Mouse (Mus musculus) layer of hippocampus, adult 9-11 months (tissue): ENCODE results near the gene Itsn1.
A peak's percentile ranks its signal among the peaks of the same experiment; 100 is the strongest.

Experiments
- DNase-seq: peaks from one replicate; pipeline ENCODE4 v3.0.0; 2022

The Itsn1 gene

DNA sequence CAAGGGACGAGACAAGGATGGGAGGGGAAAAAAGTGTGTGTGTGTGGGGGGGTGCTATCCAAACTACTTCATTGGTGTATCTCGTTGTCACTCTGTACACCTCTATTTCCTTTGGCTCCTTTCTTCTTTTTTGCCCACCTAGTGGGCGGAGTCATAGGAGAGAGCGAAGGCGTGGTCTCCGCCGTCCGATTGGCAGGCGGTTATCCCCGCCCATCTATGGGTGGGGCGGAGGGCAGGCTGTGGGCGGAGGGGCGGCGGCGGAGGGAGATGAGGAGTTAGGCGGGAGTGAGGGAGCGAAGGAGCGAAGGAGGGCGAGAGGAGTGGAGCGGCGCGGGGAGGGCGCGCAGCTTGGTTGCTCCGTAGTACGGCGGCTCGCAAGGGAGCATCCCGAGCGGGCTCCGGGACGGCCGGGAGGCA is at the start of gene Itsn1:
Gene Itsn1, plus strand, starts transcription at position 216 of the 417 bp plus-strand sequence.
- peak; percentile 99 for DNase-seq

DNA sequence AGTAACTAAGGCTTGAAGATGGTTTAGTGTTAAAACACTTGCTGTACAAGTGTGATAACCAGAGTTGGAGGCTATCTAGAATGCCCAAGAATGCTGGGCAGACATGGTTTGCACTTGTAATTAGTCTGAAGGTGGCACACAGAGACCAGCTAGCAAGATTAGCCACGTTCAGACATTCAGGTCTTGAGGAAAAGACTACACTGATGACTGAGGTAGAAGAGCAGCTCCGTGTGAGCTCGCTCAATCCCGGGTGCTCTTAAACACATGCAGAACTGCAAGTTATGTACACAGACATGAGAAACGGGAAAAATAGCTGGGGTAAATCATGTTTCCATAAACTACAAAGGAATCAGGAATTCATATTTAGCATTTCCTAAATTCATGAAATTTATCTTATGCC is 48.4 kb upstream of the Itsn1 start:
- no peak for DNase-seq

DNA sequence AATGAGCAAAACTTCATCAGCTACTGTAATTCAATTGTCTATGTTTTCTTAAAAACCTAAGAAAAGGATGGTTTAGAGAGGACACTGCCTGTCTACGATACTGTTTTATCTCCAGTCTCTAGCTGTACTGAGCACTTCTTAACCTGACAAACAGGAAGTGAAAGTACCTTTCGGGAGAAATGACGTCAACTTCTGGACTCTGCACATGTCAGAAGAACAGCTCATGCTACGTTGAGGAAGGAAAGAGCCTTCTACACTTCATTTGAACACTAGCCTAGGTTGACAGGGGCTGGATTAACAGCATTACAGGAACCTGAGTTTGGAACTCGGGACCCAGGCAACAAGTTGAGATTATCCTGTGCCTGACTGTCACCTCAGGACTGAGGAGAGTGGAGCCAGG is 43.6 kb upstream of the Itsn1 start:
- no peak for DNase-seq

DNA sequence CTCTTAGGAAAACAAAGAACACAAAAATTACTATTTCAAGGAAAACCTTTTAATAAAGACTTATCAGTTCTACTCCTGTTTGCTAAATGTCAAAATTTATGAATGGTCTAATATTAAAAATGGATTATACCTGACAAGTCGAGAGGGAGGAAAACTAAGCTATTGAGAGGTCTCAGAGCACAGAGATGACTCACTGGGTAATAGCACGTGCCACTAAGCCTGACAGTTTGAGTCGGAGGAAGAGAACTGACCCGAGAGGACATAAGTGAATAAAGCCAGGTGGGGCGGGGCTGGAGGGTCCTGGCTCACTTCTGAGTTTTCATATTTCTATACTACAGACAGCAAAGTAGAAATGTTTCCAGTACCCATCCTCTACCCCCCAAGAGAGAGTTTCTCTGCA is 42.7 kb upstream of the Itsn1 start:
- no peak for DNase-seq

DNA sequence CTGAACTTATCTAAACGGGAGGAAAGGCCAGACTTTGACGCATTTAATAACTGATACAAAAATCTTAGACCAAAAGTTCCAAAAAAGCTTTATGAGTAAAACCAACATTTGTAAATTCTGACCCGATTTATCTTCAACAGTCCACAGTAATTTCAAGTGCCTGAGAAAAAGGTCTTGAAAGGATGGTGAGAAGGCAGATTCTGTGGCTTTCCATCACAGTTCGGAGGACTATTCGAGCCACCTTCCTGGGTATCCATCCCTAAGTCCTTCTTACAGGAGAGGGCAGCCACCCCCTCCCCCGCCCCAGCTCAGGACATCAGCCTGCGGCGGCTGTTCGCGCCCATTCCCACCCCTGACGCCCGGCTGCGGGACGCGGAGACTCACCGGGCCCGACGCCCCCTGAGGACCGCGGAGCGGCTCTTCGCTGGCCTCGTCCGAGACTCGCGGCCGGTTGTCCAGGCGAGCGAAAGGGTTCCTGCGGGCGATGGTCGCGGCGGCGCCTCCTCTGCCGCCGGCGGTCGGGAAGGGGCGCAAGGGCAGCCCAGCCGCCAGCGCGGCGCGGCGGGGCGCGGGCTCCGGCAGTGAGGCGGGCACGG is 41.0 kb upstream of the Itsn1 start:
- no peak for DNase-seq

DNA sequence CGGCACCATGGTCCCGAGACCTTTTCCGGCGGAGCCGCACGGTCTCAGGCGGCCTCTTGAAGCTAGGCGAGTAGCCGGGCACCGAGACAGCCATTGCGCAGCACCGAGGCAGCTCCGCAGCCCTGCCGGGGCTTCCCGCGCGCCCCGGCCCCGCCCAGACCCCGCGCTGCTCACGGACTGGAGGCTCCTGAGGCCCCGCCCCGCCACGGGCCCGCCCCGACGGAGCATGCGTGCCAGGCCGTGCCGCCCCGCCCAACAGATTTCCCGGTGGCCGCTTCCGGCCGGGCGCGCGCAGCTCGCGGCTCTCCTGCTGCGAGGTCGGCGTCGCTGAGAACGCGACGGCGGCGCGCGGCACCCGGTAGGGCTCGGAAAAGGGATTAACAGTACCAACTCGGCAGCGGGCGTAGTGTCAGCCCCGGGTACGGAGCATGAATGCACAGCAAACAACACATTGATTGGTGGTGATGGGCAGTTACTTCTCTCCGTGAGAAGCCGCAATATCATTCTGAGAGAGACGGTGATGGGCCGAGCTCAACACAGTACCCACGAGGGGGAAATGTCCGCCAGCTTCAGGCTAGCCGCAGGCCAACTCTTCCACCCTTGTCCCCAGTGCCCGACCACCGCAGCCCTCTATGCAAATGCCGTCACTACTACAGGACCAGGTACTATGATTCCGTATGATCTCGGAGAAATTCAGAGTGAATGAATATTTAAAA is 40.3 kb upstream of the Itsn1 start, which contains the start of gene Donson:
Gene Donson, minus strand, starts transcription at position 152 of the 716 bp plus-strand sequence.
- DNase-seq = peak; percentile 93

DNA sequence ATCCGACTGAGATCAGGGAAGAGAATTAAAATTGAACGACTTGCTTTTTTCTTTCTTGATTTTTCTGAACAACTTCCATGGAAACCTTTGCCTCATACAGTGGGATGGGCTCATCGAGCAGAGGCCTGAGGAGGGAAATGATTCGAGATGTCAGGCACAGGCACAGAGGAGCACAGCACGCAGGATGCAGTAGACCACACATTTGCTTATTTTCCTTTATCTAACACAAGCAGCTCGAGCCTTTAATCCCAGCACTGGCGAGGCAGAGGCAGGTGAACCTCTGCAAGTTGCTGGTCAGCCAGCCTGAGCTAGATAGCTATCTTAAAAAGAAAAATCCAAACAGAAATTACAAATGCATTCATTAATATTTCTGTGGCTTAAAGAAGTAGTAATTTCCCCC is 39.3 kb upstream of the Itsn1 start:
- DNase-seq = no peak

DNA sequence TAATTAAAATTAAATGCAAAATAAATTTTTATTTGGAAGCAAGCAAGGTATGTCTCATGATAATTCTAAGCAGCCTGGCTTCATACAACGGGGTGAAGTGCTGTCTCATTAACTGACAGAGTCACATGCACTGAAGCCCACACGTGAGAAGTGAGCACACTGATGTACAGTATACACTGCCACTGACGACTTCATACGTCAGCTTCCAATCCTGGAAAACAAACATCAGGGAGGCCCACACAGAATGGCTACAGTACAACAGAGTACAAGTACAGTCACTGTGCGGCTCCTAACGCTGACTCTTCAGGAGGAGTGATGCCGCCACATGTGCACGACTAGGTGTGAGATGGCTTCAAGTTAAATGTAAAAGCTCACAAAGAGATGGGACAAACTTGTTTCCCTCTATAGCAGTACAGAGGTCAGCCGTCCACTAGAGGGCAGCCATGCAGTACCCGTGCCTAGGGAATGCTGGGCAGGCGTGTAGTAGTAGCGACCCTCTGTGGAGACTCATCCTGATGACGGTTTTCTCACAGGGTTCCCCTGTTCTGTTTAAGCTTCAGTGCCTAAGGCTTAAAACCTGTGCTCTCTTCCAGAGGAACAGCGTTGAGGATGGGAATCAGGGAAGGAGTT is 34.5 kb upstream of the Itsn1 start:
- DNase-seq = peak; percentile 63

DNA sequence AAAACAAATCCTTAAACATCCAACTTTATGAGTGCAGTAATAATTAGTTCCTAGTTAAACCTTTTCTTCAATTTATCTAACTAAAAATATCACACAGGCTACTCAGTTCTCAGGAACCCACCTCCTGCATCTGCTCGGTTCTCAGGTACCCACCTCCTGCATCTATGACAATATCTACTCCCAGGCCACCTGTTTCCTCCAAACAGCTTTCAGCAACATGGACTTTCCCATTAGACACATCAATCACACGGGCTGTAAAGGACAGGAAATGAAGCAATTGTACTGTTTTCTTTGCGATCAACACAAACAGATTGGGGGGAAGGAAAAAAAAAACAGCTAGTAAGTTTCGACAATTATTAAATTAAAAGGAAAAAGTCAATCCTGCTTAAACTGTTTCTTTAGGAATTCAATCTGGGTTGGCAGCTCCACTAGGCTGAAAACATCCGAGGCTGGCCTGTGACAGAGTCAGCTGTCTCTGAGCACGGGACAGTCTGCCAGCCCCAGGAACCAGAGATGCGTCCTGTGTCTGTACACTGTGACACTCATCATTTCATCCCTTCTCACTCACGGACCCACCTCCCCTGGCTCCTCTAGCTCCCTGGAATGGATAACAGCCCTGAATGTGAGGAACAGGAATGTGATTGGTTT is 33.8 kb upstream of the Itsn1 start:
- DNase-seq = no peak

DNA sequence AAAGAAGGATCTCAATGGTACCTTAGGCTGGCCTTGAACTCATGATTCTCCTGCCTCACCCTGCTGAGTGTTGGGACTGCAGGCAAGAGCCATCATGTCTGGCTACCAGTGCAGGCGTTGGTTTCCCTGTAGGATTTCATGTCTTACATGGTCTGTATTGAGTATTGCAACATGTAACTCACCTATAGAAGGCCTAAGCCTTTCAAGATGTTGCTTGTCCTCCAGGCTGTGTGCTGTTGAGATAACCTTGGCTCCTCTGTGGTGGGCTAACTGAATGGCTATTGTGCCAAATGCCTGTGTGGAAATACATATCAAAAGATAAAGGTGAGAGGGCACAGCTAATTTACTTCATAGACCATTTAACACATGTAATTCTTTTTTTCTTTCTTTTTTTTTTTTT is 30.1 kb upstream of the Itsn1 start:
- DNase-seq = no peak

DNA sequence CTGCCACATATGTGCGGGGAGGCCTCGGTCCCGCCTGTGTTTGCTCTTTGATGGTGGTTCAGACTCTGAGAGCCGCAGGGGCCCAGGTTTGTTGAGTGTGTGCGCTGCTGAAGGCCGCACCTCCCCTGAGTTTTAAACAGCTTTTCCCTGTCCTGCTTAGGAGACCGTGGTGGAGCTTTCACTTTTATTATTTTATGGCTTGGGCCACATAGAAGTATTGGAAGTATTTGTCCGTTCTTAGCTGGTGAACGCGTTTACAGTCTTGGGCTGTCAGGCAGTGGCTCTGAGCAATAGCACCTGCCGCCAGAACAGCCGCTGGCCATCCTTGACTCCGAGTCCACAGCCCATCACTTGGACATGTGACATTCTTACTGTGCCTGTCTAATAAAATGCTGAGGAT is 27.2 kb upstream of the Itsn1 start:
- DNase-seq = no peak

DNA sequence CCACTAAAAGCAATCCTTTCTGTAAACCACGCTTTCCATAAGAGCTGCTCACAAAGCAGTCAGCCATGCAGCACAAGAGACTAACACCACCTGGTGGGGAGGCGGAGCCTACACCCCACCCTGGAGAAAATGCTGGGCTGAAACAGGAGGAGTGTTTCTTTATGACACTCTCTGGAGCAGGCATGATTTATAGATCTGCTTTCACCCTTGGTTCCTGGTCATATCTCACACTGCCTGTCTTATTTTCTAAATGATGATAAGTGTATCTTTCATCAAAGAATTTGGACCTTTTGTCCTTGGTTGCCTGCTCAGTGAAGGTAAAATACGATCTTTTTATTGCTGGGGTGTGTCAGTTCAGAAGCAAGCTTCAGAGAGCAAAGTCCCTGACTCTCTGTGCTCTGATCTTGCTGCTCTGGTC is 26.3 kb upstream of the Itsn1 start:
- no peak for DNase-seq

DNA sequence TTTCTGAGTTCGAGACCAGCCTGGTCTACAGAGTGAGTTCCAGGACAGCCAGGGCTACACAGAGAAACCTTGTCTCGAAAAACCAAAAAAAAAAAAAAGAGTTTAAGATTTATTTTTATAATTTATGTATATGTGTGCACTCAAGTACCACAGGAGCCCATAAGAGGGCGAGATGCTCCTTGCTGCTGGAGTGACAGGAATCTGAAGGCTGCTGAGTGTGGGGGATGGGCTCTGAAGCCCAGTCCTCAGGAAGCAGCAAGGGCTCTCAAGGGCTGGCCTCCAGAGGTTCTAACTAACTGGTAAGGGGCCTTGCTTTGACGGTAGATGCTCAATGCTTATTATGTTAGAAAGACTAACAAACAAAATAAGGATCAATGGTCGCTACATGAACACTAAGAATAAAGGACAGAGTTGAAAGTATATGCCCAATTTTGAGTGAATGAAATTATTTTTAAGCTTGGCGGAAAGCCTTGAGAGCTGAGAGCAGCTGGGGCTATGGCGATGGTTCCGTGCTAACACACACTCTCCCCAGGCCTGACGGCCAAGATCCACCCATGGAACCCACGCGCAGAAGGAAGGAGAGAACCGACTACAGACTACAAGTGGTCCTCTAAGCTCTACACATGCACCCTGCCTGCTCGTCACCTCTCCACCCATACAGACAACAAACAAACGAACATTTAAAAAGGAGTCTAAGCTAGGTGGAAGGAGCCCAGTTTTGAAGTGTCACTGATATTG is 24.3 kb upstream of the Itsn1 start:
- DNase-seq = no peak

DNA sequence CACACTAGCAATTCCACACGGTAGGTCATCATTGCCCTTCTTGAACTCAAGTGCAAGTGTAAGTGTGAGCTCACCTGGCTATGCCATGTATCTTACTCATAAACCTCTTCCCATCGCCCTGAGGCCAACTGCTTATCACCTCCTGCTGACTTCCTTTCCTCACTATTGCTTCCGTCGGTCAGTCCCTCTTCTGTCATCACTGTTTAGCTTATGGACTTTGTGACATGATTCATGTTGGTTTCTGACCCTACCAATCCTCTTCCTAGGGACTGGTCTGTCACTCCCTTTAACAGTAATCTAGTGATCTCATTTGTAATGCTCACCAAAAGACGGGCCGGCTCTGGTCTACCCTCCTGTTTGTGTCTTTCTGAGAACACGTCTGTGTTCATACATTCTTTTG is 18.8 kb upstream of the Itsn1 start:
- no peak for DNase-seq

DNA sequence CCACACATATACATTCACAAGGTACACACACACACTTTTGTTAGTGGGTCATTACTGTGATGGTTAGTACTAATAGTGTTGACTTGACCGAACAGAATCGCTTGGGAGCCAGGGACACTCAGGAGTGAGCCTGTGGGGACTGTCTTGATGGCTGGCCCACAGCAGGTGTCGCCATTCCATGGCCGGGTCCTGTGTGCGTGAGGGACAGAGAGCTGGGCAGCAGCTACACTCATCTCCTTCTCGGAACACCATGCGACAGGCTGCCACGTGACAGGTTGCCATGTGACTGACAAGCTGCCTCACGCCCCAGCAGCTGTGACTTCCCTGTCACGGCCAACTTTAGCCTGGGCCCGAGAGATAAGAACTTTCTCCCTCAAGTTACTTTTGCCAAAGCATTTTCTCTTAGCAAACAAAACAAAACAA is 12.1 kb upstream of the Itsn1 start:
- DNase-seq = no peak

DNA sequence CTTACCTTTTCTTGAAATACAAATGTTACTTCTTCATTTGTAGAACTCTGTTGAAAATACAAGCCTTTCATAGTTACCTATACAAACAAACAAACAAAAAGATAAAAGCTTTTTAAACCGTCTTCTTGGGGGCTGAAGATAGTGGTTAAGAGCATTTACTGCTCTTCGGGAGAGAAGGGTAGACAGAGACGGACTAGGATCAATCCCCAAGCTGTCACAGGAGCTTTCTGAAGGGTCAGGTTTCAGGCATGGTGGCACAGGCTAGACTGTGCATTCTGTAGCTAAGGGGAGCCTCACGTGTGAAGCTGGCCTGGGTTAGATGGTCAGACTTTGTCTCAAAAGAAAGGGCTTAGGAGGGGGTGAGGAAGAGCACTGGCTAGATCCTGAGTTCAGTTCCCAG is 11.7 kb upstream of the Itsn1 start:
- DNase-seq = no peak

DNA sequence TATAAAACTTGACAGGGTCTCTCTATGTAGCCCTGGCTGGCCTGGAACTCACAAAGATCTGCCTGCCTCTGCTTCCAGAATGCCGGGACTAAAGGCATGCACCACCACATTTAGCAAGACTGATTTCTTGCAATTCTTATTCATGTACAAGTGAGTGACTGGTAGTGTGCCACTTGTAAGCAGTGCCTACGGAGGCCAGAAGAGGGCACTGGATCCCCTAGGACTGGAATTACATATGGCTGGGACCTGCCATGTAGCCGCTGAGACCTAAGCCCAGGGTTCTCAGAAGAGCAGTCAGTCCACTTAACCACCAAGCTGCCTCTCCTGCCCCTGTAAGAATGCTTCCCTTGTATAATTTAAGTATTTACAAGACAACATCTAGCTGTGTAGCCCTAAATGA is 4.8 kb upstream of the Itsn1 start:
- no peak for DNase-seq

DNA sequence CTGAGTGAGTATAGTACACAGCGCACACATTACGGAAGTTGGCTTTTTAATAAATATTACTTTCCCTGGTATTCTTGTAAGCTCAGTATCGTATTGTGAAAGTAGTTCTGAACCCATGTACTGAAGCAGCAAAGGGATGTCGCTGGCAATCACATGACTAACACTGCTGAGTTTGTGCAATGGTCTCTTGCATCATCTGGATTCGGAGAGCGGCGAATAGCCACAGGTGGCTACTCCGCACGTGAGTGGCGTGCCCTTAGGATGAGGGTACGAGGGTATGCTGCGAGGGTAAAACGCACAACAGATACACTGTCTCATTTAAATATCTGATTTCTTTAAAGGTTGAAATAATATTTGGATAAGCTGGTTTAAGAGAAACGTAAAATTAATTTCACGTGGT is 1.6 kb upstream of the Itsn1 start:
- no peak for DNase-seq

DNA sequence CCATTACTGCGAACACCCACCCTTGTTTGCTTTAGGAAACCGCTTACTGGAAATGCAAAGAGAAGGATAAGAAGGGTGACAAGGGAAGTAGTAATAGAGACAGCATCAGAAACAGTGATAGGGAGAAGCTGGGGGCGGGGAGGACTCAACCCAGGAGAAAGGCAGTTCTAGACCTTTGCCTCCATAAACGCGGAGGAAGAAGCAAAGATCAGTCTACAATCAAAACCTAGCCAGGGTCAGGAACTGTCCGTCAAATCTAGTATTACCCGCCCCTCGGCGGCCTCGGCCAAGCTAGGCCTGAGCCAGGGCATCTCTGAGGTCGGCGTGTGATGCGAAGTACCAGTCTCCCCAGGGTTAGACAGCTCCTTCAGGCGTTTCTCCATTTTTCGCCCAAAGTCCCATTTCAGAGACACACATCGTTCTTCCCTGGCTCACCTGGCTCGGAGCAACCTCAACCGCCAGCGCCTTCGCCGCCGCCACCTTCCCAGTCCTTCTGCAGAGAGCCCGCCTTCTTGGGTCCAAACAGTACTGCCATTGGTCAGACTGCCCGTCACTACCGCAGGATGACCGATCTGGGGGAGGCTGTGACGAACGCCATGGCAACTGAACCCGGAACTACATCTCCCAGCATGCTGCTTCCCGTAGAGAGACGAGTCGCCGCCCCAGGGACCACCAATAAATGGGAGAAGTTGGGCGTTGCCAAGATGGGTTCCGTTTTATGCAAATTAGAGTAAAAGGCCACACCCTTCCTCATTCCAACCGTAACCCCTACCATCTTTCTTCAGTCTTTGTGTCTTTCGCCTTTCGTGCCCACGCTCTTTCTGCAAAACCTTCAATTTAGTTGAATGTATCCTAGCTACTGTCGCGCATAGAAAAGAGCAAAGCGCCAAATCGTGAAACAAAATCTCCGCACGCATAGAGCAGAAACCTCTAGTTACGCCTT is 687 bp upstream of the Itsn1 start, which contains the start of gene Cryzl1:
Gene Cryzl1, minus strand, starts transcription at position 853 of the 943 bp plus-strand sequence.
- DNase-seq = peak; percentile 100

DNA sequence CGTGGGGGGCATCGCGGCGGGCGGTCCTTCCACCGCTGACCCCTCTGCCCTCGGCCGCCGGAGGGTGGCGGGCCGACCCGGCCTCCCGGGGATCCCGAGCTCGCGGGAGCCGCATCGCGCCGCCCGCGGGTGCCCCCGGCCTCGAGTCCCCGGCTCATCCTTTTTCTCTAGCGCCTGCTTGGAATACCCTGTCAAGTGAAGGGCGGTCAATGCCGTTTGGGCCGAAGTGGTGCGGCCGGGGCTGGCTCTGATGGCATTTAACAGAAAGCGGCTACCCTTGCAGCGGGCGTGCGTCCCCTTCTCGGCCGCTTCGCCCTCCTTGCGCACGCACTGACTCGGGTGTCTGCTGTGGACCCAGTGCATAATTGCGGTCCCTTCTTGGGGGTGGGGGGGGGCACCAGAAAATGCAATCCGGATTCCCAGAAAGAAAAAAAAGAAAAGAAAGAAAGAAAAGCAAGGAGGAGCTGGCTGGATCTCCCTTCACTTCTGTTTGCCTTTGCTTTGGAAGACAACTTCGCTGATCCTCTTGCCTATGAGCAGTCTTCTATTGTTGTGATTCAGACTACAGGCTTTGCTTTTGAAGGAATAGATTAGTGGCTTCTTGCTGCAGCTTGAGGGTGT is 850 bp downstream of the Itsn1 start:
- DNase-seq = no peak

DNA sequence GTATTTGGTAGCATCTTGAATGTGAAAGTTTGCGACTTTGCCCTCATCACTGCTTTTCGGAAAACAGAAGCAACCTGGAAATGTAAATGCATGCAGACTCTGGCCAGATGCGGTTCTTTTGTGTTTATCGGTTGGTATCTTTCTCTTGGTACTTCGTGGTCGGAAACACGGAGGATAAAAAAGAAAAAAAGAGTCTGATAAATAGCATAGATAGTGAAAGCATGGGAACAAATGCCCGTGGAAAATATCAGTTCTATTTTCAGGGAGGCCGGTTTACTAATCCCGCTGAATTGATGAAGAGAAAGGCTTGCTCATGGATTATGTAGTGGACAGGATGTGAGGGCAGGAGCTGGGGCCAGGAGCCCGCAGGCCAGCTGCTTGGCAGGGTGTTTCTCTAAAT is 1.4 kb downstream of the Itsn1 start:
- no peak for DNase-seq
